Mouse (Mus musculus) heart, postnatal 14 days (tissue): ENCODE data around the gene Tesc. TPM values are rescaled to one million over a fixed set of nuclear protein-coding genes. Genes with fewer than 3 reads are reported as not detected.
A peak's percentile ranks its signal among the peaks of the same experiment; 100 is the strongest.

Experiments used
- DNase-seq, 2 experiments: peaks; one replicate each; pipeline ENCODE4 v3.0.0; 2021 to 2022
- intact Hi-C: fragments of 180-260 bp; cut with DNase I; formaldehyde crosslinking; loops from one replicate; pipeline ENCODE4 v1.15.1; 2025
- total RNA-seq, 2 experiments: library from RNA; stranded (reverse); gene quantifications; 2 replicates each; pipeline ENCODE4 v1.2.3; 2021

The Tesc gene
- total RNA-seq, 2 experiments from 2014 or later: 164 to 168 TPM

DNA sequence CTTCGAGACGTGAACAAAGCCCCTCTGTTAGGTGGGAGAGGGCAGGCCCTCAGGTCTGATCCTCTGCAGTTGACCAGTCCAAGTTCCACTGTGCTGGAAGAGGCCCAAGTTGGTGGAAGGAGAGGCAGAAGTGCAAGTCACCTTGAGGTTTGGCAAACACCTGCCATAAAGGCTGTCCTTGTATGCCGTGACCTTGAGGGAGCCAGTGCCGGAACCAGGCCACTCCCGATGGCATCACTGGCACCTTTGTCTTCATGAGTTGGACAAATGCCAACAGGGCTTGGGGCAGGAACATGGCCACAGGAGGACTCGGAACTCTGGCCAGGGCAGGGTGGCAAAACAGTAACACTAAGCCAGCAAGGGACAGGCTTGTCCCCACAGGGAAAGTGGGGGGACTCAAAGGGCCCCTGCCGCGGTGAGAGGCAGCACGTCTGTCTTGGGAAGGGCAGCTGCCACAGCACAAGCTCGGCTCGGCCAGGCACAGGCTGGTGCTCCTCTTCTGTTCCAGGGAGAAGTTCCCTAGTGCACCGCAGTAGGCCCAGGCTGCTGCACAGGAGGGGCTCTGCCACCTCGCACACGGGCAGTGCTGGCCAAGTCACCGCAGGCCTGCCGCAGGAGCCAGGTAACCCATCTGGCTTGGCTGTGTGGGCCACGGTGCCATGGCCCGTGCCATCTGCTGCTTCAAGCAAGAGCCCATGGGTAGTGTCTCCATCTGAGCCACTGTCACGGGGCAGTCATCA lies 38.1 kb downstream of the Tesc start:
- peak; percentile 37 to 48 for DNase-seq
- intact Hi-C loops: loop anchor here (5.0 kb wide), 1 partner anchor 38 kb away; the partner anchor contains the start of gene Tesc

DNA sequence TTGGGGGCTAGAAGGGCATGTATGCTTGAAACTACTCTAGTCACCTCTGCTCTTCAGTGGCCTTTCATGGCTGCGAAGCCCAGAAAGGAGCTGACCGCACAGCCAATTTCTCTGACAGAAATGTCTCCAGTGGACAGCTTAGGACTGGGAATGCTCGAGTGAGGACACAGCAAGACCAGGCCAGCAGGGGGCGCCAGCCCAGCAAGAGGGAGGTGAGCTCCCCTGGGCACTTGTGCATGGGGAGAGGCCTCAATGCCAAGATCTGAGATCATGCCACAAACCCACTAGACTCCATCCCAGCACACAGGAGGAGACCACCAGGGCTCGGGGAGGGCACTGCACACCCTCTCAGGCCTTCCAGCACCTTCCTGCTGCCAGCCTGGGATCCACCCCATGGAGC lies 39.3 kb downstream of the Tesc start:
- DNase-seq: peak; percentile 80 to 88
- intact Hi-C loops: loop anchor here (5.0 kb wide), 1 partner anchor 40 kb away; the partner anchor contains the start of gene Tesc

DNA sequence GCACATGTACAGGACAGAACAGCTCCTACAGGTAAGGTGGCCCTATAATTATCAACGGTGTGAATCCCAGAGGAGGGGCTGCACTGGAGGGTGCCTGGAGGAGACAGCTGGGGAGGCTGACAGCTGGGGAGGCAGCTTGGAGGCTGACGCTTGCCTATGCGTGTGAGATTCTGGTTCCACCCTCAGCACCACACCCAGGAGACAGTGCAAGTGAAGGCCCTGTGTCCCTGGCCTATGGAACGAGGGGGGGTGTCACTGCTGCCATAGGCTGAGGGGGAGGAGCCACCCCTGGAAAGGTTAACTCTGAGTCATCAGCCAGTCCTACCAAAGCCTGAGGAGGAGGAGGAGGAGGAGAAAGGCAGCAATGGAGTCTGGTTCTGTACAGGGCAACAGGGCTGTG lies 40.0 kb downstream of the Tesc start:
- intact Hi-C loops: loop anchor here (5.0 kb wide), 1 partner anchor 40 kb away; the partner anchor contains the start of gene Tesc
- DNase-seq: no peak

DNA sequence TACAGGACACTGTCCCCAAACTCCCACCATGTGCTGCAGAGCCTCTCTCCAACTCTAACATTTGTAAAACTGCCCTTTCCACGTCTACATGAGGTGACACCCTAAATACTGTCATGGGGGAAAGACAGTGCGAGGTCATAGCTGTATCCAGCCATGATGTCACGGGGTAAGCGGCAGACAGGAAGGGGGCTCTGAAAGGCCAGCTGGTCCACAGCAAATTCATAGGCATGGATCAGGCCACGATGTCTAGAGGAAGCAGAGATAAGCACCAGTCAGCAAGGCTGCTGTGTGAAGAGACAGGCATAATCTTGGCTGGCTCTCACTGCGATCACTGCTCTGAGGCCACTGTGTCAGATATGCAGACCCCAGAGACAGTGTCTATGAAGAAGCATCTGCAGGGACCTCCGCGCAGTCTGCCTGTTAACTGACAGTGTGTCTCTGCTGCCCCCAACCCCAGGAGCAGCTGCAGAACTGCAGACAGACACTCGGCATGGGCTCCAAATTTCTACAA lies 40.5 kb downstream of the Tesc start:
- DNase-seq: no peak
- intact Hi-C loops: loop anchor here (5.0 kb wide), 1 partner anchor 41 kb away; the partner anchor contains the start of gene Tesc

DNA sequence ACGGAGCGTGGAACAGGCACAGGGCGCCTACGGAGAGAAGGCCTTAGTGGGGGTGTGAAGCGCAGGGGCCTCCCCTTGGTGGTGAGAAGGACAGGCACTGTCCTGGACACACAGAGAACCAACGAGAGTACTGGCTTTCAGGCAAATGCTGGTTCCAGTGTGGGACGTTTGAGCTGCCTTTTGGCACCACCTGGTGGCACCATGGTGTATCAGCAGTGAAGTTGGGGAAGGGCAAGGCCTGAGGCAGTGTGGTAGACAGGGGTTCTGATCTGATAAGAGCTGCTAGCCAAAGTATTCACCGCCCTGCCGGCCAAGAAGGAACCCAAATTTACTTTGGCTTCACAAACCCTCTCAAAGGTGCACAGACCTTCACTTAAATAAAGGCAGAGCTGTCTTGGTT lies 41.8 kb downstream of the Tesc start:
- peak; percentile 69 to 73 for DNase-seq
- intact Hi-C loops: loop anchor here (1.0 to 5.0 kb wide), 2 partner anchors 42 to 65 kb away; partner anchors contain the start of gene Tesc

DNA sequence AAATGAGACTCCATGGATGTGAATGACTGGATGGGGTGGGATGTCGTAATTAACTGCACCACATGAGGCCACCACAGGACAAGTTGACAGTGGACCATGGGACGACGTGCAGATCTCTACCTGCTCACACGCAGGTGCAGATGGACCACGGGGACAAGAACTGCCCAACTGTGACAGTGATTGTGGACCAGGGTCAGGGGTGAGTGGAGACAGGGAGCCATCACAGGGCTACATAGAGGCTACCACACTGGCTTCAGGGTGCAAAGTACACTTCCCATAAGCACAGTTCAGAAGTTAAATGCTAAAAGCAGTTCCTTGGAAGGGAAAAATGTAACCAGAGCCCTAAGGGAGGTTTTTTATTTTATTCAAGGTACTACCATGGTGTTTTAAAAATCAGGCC lies 44.2 kb downstream of the Tesc start:
- intact Hi-C loops: no loop called here
- DNase-seq: no peak

DNA sequence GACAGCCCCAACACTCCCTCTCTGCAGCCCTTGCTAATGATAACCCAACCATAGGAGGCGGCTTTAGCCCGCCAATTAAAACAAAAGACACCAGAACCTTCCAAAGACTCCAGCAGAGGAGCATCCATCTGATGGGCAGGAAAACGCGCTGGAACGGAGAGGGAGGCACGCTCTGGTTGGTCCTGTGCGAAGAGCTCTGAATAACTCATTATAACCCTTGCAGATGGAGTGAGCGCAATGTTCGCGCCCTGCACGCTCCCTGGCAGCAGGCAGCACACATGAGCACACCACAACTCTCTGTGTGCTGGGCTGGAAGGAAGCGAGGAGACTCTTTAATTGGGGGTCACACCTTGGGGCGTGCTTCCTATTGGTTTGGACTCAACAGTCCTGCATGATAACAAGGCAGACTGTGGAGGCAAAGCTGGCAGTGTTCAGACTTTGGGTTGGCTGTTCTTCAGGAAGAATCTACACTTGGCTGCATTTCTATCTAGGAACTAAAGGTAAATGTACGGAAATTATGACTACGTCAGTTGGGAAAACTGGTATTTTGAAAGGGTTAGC lies 45.8 kb downstream of the Tesc start:
- no peak for DNase-seq
- intact Hi-C loops: no loop called here

DNA sequence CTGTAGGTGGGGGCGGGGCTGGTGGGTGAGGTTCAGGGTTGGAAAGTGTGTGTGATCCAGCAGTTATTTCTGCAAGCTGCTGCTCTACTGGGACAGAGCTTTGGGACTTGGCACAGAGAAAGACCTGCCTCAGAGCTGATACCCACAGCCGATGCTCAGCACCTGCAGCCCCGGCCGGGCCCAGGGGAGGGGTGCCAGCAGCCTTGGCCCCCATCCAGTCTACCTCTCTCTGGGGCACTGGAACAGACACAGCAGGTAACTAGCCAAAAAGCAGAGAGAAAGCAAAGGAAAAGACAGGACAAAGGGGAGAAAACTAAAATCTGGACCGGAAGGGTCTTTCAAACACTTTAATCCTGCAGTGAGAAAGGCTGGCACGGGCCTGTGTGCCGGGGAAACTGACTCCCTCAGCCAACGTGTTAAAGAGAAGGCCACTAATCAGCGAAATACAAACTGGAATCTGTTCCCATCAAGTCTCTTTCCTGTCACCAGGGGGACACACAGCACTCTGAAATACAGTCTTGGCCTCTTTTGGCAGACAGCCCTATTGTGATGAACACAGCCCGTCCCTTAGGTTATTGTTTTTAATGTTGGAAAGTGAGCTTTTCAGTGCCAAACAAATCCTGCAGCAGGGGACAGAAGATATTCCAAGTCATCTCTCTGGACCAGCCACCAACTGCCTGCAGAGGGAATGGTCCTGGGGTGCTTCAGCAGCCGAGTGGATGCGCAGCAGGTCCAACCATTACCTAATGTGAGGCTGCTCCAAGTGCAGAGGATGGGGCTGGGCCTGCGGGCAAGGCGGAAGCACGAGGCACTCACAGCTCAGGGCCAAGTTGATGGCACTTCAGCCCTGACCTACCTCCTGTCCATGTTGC lies 49.4 kb downstream of the Tesc start:
- no peak for DNase-seq

DNA sequence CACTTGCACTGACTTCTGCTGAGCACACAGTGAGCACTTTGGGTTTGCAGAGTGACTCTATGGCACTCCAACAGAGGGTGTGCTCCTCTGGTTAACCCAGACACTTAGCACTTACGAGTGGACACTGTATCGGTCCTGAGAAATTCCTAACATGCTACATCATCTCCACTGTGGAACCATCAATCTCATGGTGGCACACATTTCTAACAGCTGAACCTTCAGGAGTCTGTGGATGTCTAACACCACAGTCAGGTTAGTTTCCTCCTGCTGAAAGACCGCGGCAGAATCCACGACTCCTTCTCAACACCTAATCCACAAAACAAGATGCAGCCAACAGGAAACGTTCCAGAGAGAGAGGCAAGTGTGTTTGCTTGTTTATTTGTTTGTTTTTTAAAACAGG lies 51.0 kb downstream of the Tesc start:
- no peak for DNase-seq
- intact Hi-C loops: no loop called here

More for the DNA sequence above, 49.4 kb downstream of the Tesc start:
- intact Hi-C loops: no loop called here

DNA sequence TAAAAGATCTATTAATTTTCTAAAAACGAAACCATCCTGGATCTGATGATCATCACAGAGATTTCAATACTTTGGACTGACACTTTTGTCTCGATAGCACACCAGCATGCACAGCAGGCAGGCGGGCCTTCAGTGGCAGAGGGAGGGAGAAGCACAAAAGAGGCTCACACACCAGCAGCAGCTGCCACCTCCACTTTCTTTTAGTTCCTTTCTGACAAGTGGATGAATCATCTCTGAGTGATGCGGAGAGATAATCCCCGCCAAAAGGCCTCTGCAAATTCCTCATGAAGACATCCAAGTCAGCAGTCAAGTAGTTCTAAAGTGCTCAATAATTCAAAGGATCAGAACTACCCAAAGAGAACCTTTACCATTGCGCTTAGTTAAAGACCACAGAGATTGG lies 51.8 kb downstream of the Tesc start:
- no peak for DNase-seq
- intact Hi-C loops: no loop called here

DNA sequence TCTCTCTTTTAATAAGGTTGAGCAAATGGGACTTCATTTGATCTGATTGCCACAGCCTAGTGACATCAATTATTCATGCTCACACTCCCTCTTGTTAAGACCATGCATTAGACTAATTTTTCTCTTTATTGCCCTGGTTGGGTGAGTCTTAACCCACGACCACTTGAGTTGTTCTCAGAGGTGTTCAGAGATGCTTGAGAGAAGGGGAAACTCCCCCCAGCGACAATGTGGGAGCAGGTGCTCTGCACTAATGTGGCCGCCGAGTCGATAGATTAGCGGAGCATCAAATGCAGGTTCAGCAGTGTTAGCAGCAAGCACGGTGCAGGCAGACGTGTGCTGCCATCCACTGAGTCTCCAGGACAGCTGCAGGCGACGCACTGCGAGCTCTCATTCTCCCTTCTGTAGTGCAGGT lies 52.3 kb downstream of the Tesc start:
- intact Hi-C loops: loop anchor here (10.0 kb wide), 1 partner anchor 175 kb away; no protein-coding TSS in a partner anchor
- DNase-seq: no peak

DNA sequence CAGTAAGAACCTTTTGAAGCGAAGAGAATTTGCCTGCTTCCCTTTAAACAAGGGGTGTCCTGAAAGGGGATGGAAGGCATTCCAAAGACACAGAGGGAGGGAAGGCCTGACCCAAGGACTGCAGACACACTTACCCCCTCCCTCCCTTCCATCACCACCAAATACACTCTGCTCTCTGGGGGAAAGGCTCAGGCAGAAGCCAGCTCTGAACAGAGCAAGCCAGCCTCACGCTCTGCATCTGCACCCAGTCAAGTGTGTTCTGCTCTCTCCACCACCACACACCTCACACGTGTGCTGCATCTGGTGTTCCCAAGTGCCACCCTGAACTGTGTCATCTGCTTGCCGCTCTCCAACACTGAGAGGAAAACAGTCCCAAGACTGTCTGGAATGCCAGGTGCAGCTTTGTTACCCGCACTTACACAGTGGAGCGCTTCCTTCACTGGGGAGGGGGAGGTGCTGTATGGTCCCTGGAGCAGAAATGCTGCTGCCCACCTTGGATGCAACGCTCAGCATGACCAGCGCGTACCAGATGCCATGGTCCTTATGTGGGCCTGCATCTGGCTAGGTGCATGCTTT lies 53.9 kb downstream of the Tesc start:
- no peak for DNase-seq
- intact Hi-C loops: loop anchor here (10.0 kb wide), 1 partner anchor 173 kb away; no protein-coding TSS in a partner anchor

DNA sequence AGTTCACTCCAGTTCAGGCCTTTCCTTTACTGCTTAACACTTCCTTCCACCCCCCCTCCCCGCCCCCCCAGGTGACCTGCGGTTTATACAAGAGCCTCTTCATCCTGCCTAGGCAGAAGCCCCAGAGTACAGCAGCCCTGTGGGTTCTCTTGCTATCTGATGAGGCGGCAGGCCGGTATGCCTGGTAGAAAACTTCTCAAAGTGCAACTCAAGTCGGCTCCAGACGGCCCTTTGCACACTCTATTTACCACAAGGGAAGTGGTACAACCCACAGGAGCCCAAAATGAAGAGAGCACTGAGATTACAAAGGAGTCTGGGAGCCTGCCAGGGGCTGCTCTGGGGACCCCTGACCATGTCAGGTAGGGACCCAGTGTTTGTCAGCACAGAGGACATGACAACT lies 54.5 kb downstream of the Tesc start:
- intact Hi-C loops: loop anchor here (10.0 kb wide), 1 partner anchor 173 kb away; no protein-coding TSS in a partner anchor
- DNase-seq: no peak

DNA sequence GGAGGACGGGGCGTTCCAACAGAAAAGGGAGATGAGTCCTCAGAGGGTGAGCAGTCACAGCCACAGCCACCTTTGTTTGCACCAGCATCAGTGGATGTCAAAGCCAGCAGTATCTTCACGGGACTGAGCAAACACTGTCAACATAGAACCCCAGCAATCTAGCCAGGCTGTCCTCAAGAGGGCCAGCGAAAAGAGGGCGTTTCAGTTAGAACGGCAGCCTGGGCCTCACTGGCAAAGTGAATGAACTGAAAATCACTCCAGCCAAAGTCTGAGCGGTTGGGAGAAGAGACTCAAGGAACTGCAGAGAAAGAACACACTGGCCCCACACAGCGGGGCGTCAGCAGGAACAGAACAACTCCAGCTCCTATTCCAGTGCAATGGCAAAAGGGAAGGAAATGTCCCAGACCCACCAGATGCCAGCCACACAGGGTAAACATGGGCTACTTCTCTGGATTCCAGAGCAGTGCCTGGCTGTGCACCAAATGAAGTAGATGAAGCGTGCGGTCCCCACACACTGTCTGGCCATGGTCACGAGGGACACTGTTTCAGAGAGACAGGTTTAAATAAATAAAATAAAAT lies 55.6 kb downstream of the Tesc start:
- no peak for DNase-seq
- intact Hi-C loops: loop anchor here (10.0 kb wide), 1 partner anchor 172 kb away; no protein-coding TSS in a partner anchor

DNA sequence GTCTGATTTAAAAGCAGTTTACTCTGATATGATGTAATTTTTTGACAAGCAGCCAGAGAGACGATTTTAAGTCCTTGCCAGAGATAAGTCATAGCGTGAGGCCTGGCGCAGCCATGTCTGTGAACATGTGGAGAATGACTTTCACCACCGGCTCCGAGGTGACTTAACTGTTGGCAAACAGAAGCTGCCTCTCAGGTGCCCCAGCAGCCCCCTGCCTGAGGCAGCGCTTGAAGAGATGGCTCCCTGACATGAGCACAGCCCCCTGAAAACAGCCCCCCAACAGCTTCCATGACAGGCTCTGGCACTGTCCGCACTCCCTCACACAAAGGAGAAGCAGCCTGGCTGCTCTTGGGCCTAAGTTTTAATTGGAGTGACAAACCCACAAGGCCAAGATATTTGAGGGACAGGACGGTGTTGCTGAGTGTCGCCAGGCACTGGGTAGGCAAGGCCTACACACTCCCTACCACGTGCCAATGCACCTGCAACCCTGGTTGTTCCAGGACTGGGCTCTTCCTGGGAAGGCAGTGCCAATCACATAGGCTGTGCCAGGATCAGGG lies 56.7 kb downstream of the Tesc start:
- intact Hi-C loops: loop anchor here (10.0 kb wide), 1 partner anchor 171 kb away; no protein-coding TSS in a partner anchor
- no peak for DNase-seq

DNA sequence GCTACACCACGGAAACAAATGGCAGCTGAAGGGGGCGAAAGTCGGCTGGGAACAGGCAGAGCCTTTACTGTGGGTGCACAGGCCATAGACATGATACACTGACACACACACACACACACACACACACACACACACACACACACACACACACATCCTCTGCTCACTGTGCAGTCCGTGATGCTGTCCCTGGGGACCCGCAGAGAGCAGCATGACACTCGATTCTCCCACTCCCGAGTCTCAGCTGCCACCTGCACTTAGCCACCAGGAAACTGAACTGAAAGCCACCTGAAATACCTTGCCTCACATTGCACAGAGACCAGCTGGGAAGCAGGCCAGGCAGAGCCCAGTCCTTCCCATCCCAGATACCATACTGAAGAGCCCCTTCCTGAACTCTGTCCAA lies 57.8 kb downstream of the Tesc start:
- intact Hi-C loops: loop anchor here (10.0 kb wide), 1 partner anchor 169 kb away; no protein-coding TSS in a partner anchor
- no peak for DNase-seq

DNA sequence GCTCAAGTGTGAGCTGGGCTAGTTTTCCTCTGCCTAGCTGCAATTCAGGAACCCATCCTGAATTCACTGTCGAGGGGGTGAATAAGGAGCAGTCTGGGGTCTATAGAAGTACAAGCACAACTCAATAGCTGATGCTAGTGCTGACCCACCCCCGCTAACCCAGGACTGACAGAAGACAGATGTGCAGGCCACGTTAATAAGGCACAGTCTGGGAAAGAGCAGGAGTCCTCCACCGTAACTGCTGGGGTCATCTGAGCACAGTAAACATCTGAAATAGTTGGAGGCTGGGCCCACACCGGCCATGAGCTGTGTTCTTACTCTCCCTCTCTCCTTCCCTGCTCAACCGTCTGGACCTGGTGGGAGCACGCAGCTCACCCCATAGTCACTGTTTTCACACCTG lies 59.4 kb downstream of the Tesc start:
- intact Hi-C loops: loop anchor here (10.0 kb wide), 1 partner anchor 168 kb away; no protein-coding TSS in a partner anchor

DNA sequence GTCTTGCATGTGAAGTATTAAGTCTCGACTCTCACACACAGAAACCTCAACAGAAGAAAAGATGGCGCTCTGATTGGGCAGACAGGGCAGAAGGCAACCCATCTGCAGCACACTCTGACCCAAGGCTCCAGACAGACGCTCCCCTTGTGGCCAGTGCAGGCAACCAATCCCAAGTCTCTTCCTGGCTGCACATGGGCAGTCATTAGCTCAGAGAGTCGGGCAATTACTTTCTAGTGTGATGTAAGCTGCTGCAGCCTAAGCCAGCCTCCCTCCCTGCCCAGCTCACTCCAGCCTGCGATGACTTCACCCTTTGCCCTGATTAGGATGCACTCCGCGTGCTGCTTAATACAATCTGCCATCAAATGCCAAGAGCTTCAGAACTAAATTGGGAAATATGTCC lies 61.6 kb downstream of the Tesc start:
- intact Hi-C loops: loop anchor here (10.0 kb wide), 1 partner anchor 166 kb away; no protein-coding TSS in a partner anchor
- peak in 1 of 2 experiments; percentile 44 for DNase-seq

More for the DNA sequence above, 59.4 kb downstream of the Tesc start:
- no peak for DNase-seq

DNA sequence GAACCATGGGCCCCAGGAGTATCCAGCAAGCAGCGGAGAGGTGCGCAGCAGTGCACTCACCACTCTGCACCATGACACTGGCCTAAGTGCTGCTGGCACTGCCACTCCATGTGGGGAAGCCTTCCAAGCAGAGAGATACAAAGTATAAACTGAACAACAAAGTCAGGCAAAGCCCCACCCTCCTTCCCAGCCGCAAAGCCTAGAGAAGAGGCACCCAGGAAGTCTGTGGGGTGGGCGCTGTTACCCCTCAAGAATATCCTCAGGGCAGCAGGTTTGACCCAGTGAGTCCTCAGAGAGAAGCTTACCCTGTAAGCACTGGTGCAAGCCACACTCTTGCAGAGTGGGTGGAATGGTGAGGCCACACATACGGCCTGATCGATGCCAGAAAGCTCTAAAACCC lies 62.6 kb downstream of the Tesc start:
- intact Hi-C loops: no loop called here
- no peak for DNase-seq
